Mouse (Mus musculus) cerebellum, postnatal 25 days (tissue): ENCODE results near the gene Hsf4.
"Not testable (repeated sequence)": the region's sequence is repeated elsewhere in the genome, so short reads cannot be mapped to it uniquely, and the experiment has no call there.

ENCODE experiments used
- DNase-seq, 2 experiments: peaks; one replicate each; pipeline ENCODE4 v3.0.0; 2021; ENCODE audit warnings: mixed read lengths in 2 of 2

Hsf4 gene

GRCm38 (mm10) chr8:105269461-105269947 is at the start of gene Hsf4:
TSS of gene Hsf4 (plus strand) at chr8:105269801.
- DNase-seq, result peak in 1 of 2 experiments; percentile 47

- DNase-seq, result no peak
These were observed 45.8 kb upstream of the Hsf4 start for GRCm38 (mm10) chr8:105223850-105224249.

GRCm38 (mm10) chr8:105224413-105225271 is 45.0 kb upstream of the Hsf4 start, which contains the start of gene D230025D16Rik:
TSS of gene D230025D16Rik (plus strand) at chr8:105225145.
- peak; percentile 95 to 97 for DNase-seq

GRCm38 (mm10) chr8:105225272-105225593 is 44.4 kb upstream of the Hsf4 start:
- DNase-seq, result no peak

- DNase-seq, result no peak
These were observed 43.7 kb upstream of the Hsf4 start for GRCm38 (mm10) chr8:105225917-105226316.

GRCm38 (mm10) chr8:105231503-105232320 is 37.9 kb upstream of the Hsf4 start:
- DNase-seq, result no peak

GRCm38 (mm10) chr8:105232321-105232693 is 37.3 kb upstream of the Hsf4 start:
- not testable (repeated sequence) for DNase-seq

- no peak for DNase-seq
These were observed 36.3 kb upstream of the Hsf4 start for GRCm38 (mm10) chr8:105233126-105233935.

- no peak for DNase-seq
These were observed 34.4 kb upstream of the Hsf4 start for GRCm38 (mm10) chr8:105235206-105235605.

- DNase-seq, result no peak
These were observed 32.0 kb upstream of the Hsf4 start for GRCm38 (mm10) chr8:105237442-105238142.

- DNase-seq, result no peak
These were observed 28.6 kb upstream of the Hsf4 start for GRCm38 (mm10) chr8:105241016-105241415.

- no peak for DNase-seq
These were observed 17.6 kb upstream of the Hsf4 start for GRCm38 (mm10) chr8:105251954-105252353.

GRCm38 (mm10) chr8:105252680-105253537 is 16.7 kb upstream of the Hsf4 start:
- no peak for DNase-seq

GRCm38 (mm10) chr8:105253766-105254151 is 15.8 kb upstream of the Hsf4 start:
- no peak for DNase-seq

GRCm38 (mm10) chr8:105254152-105254965 is 15.2 kb upstream of the Hsf4 start:
- peak; percentile 84 to 93 for DNase-seq

GRCm38 (mm10) chr8:105254966-105255350 is 14.6 kb upstream of the Hsf4 start, which contains the start of gene B3gnt9:
TSS of gene B3gnt9 (minus strand) at chr8:105255153.
- DNase-seq, result peak in 1 of 2 experiments; percentile 25

GRCm38 (mm10) chr8:105257318-105258114 is 12.1 kb upstream of the Hsf4 start:
- no peak for DNase-seq

GRCm38 (mm10) chr8:105258911-105259720 is 10.5 kb upstream of the Hsf4 start:
- peak; percentile 36 to 52 for DNase-seq
